Mouse (Mus musculus): ENCODE results near the gene Abcc5.
"Not testable (repeated sequence)": the region's sequence is repeated elsewhere in the genome, so short reads cannot be mapped to it uniquely, and the experiment has no call there.

Abcc5 gene

DNA sequence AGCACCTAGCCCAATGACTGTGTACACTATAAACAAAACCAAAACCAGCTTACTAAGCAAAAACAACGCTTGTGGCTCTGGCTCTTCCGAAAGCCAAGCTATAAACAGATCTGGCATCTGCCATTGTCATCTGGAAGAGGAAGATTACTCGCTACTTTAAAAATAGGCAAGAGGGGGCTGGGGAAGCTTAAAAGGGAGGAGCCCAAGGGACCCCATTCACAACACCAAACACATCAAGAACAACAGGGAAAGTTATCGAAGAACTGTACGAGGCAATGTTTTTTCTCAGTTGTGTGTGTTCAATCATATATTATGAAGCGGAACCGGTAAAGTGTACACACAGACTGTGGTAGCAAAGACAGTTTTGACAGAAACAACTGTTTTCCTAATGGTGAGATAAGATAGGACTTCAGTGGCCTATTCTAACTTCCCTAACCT lies 1.9 kb downstream of the Abcc5 start:
- DNase-seq (ENCODE audit: low spot score in 2 of 2), result no peak

DNA sequence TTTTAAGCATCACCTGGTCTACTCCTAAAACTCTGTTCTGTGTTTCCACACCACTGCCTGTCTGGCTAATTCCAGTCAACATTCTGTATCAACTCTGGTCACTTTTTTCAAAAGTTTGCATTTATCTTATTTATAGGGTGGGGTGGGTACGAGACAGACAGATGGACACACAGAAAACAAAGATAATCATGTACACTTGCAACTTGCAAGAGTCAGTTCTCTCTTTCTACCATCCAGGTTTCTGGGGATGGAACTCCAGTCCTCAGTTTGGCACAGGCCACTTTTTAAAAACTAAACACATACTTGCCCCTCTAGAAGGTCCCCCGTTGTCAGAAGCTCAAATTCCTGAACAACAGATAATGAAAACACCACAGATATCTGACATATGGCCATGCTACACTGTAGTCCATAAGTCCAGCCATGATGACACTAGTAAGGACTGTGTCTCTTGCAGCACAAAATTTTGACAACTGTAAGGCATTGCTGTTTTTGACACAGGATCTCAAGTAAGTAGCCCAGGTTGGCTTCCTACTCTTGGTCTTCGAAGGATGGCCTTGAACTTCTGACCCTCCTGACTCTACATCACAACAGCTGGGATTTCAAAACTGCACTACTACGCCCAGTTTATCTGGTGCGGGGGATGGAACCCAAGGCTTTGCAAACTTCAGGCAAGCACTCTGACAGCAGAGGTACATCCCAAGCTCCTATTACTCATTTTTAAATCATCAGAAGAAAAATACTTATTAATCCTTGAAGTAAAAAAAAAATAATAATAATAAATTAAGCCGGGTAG lies 3.1 kb downstream of the Abcc5 start:
- DNase-seq (ENCODE audit: low spot score in 2 of 2), result no peak

DNA sequence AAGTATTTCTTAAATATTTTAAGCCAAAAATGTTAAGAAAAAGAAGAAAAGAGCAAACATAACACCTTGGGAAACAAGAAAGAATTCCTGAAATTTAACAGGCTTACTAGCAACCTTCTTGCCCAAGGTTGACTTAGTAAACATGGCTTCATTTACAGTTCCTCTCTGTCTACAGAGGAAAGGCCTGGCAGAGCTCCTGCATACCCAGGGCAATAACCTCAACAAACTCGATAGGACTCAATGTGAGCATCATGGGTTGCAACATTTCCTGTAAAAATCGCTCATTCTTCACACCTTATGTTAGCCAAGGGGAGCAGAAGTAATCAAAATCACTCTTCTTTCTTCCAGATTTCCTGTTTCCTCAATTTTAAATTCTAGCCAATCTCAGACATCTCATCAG lies 8.1 kb downstream of the Abcc5 start:
- DNase-seq (ENCODE audit: low spot score in 2 of 2), result no peak

DNA sequence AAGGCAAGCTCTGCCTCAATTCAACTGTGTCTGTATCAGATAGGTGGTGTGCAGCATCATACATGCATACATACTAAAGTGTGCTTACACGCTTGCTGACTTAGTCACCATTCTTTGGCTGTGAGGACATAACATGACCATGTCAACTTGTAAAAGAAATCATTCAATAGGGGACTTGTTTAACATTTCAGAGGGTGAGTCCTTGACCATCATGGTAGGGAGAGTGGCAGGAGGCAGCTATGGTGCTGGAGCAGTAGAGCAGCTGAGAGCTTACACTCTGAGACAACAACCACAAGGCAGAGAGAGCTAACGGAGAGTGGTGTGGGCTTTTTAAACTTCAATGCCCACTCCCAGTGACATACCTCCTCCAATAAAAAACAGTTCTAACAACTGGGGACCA lies 9.9 kb downstream of the Abcc5 start:
- DNase-seq (ENCODE audit: low spot score in 2 of 2), result no peak

DNA sequence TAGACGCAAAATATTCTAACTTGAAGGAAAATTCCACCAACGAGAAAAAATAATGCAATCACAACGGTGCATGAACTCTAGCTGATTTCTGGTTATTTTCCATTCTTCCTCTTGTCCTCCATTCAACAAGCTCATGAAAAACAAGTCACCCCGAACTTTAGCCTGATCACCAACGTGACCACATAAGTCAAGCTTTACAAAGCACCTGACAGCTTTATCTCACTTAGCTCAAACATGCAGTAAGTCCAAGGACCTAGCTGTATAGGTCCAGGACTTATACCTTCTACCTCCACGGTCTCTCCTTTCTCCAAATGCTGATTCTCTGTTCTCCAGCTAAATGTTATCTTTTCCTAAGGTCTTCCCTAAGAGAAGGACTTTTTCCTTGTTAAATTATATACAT lies 10.4 kb downstream of the Abcc5 start:
- DNase-seq (ENCODE audit: low spot score in 2 of 2), result no peak

DNA sequence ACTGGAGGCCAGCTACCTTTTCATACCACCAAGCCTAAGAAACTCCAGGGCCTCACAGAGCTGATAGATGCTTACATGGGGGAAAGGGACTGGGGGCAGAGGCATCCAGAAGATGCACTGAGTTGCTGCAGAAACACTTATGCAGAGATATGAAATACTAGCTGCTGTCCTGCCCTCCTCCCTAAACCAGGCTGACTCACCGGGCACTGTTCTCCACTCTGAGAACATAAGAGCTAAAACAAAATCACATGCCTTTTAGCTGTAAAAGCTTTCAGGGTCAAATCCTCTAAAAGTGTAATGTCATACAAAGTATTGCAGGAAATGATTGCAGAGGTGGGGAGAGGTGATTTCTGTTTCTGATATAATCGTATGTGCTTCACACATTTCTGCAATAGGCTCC lies 11.0 kb downstream of the Abcc5 start:
- no peak for DNase-seq (ENCODE audit: low spot score in 2 of 2)

DNA sequence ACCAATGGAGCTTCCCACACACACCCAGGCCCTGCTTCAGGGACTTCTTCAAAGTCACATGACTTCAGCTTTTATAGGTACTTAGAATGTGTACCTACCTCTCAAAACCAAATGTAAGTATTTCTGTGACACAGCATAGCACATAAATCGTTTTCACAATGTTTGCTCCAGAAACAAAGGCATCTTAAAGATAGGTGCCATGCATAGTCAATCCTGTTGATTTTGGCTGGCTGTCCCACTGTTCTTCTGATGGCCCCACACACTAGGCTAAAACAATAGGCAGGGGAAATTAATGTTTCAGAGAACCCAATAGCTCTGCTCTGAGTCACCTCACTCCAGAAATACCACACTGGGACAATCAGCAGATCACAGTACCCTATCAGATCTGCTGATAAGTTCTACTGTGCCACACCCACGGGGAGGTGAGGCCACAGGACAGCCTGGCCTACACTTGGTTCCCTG lies 12.3 kb downstream of the Abcc5 start:
- DNase-seq (ENCODE audit: low spot score in 2 of 2), result peak; percentile 17 to 28

DNA sequence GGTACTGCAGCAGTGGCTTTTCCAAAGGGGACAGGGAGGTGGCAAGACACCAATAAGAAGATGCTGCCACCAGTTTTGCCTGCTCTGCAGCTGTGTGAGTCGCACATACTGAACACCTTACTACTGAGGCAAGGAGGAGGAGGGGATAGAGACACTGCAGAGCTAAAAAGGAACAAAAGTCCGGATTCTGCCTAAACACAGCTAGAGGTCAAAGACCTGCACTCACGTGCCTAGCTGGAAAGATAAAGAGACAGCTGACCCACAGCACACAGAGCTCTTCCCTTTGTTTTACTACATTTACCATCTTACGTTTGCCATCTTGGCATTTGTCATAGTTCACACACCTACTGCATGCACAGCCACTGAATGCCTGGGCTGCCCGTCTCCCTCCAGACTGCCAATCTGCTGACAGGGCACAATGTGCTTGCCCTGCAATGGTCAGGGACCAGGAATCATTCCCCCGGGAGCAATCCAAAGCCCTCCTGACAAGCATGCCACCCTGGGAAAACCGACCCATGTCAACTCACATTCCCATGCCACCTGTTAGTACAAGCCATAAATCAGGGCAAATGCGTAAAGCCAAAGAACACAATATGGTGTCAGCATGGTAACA lies 14.1 kb downstream of the Abcc5 start:
- DNase-seq (ENCODE audit: low spot score in 2 of 2), result no peak

DNA sequence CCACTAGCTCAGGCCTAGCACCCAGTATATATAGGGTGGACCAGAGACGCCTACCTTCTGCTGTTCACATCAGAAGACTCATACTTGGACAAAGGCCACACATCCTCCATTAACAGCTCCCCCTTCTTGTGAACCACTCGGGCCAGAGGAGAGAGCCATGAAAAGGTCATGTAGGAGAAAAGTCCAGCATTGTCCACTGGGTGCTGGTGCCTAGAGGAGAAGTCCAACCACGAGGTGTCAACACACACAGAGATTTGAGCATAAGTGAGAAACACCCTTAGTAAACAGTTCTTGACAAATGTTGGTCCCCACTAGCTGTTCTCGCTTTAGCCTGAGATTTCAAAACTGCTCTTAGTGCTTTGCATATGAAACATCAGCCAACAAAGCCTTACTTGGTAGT lies 20.9 kb downstream of the Abcc5 start:
- DNase-seq (ENCODE audit: low spot score in 2 of 2), result no peak

DNA sequence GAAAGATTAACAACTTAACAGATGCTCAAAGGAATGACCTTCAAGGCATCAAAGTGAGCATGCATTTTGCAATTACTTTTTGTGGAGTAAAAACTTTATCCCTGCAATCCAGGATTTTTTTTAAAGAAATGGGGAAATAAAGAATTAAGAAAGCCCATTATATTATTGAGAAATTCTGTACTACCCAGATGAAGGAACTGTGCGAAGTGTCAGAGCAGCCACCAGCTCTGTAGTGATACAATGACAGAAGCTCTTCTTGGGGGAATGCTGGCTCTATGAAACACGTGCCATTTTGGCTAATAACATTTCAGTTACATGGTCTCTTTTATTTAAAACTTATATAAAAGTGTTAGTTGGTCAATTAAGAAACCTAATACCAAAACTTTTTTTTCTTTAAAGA lies 22.9 kb downstream of the Abcc5 start:
- DNase-seq (ENCODE audit: low spot score in 2 of 2), result no peak

DNA sequence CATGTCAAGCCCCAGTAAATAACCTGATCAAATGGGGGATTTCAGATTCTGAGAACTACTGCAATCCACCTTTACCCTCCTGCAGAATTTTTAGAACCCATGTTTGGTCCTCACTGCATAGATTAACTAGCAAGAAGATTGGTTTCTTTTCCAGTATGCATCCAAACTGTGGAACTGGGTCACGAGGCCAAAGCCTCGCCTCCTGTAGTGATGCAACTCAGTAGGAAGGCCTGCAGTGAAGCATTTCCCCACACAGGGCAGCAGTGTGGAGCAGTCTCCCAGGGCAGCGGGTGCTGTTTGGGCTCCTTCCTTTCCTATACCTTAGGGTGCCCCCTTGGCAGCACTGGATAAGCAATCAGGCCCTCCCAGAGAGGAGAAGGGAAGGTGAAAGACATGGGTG lies 24.6 kb downstream of the Abcc5 start:
- no peak for DNase-seq (ENCODE audit: low spot score in 2 of 2)

DNA sequence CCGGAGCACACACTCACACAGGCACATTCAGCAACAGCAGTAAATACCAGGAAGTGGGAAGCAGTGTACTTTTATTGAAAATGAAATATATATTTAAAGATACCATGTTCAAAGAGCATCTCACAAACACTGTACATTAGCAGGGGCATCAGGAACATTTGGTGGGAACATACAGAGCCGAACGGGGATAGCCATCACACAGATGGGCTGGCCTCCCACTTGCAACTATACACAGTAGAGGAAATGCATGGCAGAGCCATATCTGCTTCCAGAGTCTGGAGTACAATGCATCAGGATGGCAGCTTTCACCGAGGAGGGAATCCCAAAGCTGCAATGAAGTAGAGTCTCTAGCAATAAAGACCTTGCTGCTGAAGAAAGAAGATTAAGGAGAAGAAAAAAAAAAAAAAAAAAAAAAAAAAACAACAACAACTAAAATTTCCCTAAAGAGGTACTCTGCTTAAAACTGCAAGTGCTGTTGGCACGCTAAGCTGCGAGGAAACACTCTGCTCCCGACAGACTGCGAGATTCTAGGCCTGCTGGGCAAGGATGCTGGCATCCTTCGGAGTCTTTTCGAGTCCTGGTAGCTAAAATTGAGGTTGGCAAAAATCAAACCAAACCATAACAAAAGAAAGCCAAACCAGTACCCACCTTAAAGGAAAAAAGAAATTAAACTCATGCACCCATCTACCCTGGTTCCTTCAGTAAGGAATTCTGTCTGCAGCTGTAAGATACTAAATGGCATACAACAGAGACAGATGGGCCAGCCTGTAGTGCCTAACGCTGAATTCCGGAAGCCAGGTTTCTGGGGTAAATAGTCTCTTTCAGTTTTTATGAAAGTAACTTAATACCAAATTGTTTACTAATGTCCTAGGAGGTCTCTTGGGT lies 25.2 kb downstream of the Abcc5 start:
- no peak for DNase-seq (ENCODE audit: low spot score in 2 of 2)

DNA sequence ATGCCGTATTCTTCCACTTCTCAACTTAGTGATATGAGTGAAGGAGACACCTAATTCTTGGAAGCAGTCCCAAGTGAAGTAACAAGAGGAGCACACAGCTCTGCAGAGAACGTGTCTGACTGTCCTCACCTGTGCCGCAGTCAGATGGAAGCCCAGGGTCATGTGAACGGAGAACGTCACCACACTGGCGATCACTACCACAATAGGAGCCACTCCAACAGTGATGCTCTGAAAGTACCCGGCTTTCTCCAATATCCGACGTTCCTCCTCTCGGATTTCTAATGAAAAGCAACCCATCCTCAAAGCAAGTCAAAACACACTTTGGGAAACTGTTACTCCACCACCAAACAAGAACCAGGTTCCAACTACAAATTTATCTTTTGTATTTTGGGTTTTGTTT lies 29.3 kb downstream of the Abcc5 start:
- DNase-seq (ENCODE audit: low spot score in 2 of 2), result no peak

DNA sequence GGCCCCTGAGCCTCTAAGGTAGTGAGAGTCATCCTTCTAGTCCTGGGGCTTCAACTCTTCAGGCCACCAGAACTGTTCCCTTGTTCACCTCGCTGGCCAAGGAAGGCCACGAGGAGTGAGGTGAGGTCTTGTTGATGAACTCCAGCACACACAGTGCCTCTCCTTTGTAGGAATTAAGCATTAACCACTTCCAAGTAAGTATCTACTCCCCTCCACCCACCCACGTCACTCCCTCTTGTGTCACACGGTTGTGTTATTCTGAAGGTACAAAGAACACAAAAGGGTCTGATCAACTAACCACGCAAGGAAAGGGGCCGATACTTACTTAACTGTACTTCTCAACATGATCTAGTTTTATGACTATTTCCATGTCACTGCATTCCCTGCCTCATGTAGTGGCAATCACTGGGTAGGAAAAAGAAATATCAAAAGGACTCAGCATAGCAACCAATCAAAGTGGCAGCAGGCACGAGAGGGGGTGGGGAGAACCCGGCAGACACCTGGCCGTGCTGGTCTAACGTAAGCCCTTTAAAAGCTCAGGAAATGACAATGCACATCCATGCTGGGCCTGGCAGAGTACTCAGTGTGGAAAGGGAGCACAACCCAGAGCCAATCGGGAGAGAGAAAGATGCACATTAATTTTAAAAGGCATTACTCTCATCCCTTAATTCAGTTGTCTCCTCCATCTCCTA lies 30.8 kb downstream of the Abcc5 start:
- no peak for DNase-seq (ENCODE audit: low spot score in 2 of 2)

DNA sequence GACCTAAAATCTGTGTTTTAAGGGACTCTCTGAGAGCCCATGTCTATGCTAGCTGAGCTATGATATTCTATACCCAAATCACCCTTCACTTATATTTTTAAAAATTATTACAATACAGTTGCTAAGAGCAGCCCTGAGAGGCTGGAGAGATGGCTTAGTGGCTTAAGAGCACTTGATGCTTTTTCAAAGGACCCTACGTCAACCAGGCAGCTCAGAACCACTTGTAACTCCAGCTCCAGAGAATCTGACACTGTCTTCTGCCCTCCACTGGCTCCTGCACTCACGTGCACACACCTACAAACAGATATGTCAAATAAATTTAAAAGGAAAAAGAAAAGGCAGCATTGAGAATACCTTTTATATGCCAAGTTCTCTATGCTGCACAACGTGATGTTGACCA lies 34.4 kb downstream of the Abcc5 start:
- DNase-seq (ENCODE audit: low spot score in 2 of 2), result no peak

DNA sequence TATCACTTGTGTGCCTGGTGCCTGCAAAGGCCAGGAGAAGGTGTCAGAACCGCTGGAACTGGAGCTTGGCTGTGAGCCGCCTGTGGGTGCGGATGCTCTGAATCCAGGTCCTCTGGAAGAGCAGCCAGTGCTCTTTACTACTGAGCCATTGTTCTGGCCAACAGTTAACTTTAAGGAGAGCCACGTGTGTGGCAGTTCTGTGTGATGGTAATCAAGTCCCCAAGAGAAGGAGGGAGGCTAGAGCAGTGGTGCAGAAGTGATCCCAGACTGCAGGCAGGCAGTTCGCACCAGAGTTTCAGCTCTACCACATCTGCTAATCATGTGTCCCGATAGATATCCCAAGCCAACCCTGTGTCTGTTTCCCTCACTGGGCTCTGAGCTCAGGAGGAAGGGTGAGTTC lies 36.0 kb downstream of the Abcc5 start:
- no peak for DNase-seq (ENCODE audit: low spot score in 2 of 2)

DNA sequence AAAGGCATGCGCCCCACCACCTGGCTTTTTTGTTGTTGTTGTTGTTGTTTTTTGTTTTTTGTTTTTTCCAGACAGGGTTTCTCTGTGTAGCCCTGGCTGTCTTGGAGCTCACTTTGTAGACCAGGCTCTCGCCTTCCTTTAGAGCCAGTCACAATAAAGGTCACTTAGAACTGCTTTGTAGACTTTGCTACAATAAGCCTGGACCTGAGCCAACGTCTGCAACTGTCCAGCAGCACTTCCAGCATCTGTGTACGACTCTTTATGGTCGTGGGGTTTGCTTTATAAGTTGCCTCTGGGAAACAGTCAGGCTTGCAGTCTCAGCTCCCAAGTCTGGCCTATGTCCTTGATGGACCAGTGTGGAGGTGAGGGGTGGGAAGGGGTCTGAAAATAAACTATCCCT lies 45.2 kb downstream of the Abcc5 start:
- DNase-seq (ENCODE audit: low spot score in 2 of 2), result no peak

DNA sequence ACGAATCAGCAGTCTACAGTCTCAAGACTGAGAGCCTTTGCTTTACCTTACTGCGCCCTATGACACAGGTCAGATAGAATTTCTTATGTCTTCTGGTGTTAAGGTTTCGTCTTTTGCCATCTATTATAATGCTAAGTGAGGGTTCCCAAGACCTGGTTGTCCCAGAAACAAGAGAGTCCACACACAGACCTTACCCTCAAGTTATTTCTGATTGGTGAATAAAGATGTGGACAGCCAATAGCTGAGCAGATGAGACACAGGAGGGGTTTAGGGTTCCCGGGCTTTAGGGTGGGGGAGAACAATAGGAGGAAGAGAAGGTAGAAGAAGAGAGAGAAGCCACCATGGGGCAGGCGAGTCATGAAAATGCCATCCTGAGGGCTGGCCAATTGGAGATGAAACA lies 50.9 kb downstream of the Abcc5 start:
- no peak for DNase-seq (ENCODE audit: low spot score in 2 of 2)

DNA sequence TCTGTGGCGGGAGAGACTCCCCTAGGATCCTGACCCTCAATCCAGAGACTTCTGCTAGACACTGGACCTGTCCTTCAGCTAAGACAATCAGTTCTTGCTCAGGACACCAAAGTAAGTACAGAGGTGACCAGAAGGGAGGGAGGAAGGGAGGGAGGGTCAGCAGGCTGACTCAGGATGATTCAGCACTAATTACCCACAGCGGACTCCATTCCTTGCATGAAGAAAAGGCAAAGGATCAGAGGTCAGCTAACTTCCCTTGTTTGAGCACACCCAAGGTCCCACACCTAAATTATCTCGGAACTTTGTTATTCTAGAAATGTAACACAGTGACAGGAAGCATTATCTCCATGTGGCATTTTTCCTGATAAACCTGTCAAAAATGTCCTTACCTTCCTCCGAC lies 54.5 kb downstream of the Abcc5 start:
- DNase-seq (ENCODE audit: low spot score in 2 of 2), result no peak

DNA sequence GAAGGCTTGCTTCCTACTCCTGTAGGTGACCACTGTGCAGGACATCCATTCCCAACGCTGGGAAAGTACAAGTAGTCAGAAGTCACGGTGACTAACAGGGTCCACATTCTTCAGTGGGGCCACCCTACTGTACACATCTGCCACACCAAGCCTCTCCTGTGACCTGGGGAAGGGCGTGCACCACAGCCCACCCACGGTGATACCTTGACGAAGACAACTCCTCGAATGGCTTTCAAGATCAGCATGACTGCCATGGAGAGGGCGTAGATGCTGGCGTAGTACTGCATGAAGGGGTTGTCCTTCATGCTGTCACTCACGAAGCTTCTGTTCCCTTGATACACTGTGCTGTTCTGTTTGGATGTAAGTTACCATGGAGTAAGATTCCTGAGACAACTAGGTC lies 58.0 kb downstream of the Abcc5 start:
- no peak for DNase-seq (ENCODE audit: low spot score in 2 of 2)

DNA sequence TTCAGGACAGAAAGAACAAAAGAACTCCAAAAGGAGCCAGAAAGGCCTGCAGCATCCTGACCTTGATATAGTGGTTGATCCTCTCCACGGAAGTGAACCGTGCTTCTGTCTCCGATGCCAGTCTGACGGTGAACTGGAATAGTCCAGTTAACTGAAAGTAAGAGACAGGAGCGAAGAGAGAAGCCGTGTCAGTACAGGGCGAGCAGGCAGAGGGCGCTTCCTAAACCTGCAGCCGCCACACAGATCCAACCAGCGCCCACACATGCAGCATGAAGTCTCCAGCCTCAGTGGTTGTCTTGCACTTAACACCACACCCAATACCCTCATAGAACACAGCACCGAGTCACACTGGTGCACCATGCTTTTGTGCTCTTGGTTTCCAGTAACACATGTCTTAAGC lies 64.1 kb downstream of the Abcc5 start:
- DNase-seq (ENCODE audit: low spot score in 2 of 2), result no peak

DNA sequence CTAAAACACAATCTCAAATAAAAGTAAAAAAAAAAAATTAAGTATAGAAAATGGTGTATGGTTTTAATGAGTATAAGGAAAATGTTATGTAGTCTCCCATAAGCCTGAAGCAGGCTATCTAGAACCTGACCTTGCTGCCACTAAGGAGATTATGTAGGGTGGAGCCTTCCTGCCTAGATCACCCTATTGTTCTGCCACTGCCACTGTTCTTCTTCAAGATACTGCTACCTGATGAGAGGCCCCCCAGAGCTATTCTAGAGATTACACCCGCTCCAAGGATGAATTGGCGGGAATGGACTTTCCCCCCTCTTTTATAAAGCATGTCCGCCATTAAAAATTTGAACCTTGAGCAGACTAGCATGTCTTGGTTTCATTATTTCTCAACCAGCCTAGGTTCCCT lies 64.7 kb downstream of the Abcc5 start:
- not testable (repeated sequence) for DNase-seq (ENCODE audit: low spot score in 2 of 2)

Data from urinary bladder, postnatal 36 days (tissue).